Mouse (Mus musculus) heart, adult 2 months (tissue): ENCODE results near the gene St6galnac5.

Source experiments
- CTCF ChIP-seq: fragments of 200-600 bp; IDR thresholded peaks from 2 replicates; pipeline ENCODE4 v1.8.1; 2022; ENCODE audit warnings: antibody characterized with exemption, mild to moderate bottlenecking, moderate library complexity
- EP300 ChIP-seq: fragments of 200-500 bp; IDR thresholded peaks from 2 replicates; pipeline ENCODE4 v1.6.1; 2011; ENCODE audit warnings: low read depth, low read length, control low read depth; ENCODE audit not compliant: insufficient read depth
- POLR2A ChIP-seq: fragments of 200-500 bp; IDR thresholded peaks from 2 replicates; pipeline ENCODE4 v1.6.1; 2011; ENCODE audit warnings: mild to moderate bottlenecking, low read depth, low read length, control low read depth; ENCODE audit not compliant: insufficient read depth

DNA sequence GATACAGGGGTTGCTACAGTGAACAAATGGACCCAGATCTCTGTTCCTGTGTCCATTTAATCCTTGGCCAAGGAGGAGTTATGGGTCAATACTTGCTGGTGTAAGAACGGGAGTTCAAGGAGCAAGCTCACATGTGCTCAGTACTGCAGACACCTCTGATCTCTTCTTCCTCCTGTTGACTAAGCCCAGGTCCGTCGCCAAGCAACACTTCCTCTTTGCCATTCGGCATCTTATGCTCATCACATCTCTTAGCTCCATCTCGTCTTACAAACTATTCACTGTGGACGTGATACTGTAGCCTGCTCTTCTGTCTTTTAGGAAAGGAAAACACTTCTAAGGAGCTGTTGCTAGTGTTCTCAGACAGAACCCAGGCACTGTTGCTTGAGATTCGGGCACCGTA is 64.5 kb downstream of the St6galnac5 start:
- TF ChIP-seq POLR2A, result no peak
- TF ChIP-seq EP300, result no peak
- TF ChIP-seq CTCF, result no peak
